Mouse (Mus musculus): Measurements from ENCODE around the gene Rab26.

The Rab26 gene

DNA sequence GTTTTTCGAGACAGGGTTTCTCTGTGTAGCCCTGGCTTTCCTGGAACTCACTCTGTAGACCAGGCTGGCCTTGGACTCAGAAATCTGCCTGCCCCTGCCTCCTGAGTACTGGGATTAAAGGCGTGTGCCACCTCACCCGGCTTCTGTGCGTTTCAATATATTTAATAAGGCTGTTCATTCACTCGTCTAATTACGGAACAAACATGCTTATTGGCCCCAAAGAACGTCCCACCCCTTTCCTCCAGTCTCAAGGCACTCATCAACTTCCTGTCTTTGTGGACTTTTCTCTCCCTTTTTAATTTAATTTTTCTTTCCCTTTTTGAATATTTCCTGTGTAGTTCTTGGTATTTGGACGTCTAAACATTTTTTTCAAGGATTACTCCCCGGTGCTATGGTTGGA lies 14.4 kb upstream of the Rab26 start:
- DNase-seq (ENCODE audit: low read depth, low spot score): no peak

DNA sequence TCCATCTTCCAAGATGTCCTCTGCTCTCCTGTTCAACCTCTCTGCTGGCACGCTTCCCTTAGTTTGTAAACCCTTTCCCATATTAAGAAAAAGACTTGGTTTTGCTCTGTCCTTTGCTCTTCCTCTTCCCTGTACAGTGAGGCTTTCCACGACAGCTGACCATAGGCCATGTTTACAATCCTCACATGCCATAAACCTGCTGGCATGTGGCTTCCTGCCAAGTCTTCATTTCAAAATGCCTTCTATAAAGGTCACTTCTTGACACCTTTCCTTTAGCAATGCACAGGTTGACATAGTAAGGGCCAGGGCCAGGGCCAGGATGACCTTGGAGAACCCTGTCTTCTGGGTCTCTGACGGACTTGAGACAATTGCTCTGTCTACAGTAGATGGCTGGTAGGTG lies 12.2 kb upstream of the Rab26 start:
- no peak for DNase-seq (ENCODE audit: low read depth, low spot score)

GRCm38 (mm10) chr17:24545247-24545646 lies 11.2 kb upstream of the Rab26 start:
- no peak for DNase-seq (ENCODE audit: low read depth, low spot score)

- DNase-seq (ENCODE audit: low read depth, low spot score): no peak
Observed at GRCm38 (mm10) chr17:24544613-24545012, 10.6 kb upstream of the Rab26 start.

- peak; percentile 49 for DNase-seq (ENCODE audit: low read depth, low spot score)
Observed at GRCm38 (mm10) chr17:24540375-24540774, 6.4 kb upstream of the Rab26 start.

GRCm38 (mm10) chr17:24538950-24539349 lies 4.9 kb upstream of the Rab26 start:
- DNase-seq (ENCODE audit: low read depth, low spot score): peak; percentile 58

- no peak for DNase-seq (ENCODE audit: low read depth, low spot score)
Observed at GRCm38 (mm10) chr17:24537536-24537935, 3.5 kb upstream of the Rab26 start.

DNA sequence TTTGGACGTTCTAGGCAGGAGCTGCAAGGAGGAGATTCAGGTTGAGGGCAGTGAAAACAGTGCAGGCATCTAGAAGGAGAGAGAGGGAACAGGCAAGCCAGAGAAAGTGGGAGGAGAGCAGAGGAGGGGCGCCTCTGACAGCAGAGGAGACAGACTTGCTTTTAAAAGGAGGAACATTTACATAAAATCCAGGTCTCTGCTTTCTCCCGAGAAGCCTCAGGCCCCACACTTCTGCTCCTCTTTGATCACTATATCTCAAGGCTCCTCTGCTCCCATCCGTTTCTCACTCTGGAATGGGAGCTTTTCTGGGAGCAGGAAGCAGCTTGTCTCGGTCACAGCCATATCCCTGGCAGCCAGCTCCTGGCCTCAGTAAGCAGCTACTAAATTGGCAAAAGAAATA lies 1.3 kb upstream of the Rab26 start:
- DNase-seq (ENCODE audit: low read depth, low spot score): no peak

DNA sequence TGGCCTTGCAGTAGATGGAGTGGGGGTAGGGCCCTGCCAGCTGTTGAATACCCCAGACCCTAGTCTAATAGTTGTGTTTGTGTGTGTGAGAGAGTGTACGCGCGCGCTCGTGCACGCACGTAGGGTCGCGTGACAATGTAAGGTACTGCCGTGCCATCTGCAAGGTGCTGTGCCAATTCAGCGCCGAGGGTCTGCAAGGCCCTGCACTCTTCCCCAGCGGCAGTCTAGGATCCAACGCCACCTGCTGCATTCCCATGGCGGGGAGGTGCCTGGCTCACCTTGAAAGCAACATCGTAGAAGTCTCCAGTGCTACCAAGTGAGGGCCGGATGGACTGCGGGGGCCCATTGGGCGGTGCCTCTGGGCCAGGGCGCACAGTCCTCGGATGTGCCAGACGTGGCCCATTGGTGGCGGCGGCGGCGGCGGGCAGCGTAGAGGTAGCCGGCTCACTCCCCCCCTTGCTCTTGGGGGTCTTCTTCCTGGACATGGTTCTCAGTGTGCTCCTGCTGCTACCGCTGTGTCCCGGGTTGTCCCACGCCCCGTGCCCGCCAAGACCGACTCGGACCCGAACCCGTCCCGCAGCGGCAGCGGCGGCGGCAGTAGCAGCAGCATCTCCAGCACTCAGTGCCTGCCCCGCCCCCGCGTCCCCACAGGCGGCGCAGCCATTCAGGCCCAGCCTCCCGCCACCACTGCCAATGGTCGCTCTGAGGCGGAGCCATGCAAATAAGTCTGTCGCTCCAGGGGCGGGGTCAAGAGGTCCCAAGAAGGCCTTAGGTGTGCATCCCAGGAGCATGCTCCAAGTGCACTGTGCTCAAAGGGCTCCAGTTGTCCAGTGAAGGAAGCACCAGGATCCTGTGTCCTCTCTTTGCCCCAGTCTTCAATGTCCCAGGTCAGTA lies 664 bp downstream of the Rab26 start:
- DNase-seq (ENCODE audit: low read depth, low spot score): peak; percentile 83

GRCm38 (mm10) chr17:24532045-24532444 lies 2.0 kb downstream of the Rab26 start:
- no peak for DNase-seq (ENCODE audit: low read depth, low spot score)

DNA sequence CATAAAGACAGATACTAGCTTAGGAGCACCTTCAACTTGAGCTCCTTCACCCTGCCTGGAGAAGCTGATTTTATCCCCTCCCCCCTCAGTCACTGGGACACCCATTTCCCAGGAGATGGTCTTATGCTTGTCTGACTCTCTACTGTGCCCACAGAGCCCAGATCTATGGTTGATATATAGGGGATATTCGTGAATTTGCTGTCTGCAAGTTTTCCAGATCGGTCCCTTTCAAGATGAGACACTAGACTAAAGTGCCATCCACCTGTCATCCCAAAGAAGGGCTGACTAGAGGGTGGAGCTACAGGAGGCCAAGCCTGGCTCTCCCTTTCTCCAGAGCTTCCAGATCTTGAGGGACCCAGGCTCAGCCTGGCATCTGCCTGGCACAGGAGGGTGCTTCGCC lies 2.9 kb downstream of the Rab26 start:
- no peak for DNase-seq (ENCODE audit: low read depth, low spot score)

DNA sequence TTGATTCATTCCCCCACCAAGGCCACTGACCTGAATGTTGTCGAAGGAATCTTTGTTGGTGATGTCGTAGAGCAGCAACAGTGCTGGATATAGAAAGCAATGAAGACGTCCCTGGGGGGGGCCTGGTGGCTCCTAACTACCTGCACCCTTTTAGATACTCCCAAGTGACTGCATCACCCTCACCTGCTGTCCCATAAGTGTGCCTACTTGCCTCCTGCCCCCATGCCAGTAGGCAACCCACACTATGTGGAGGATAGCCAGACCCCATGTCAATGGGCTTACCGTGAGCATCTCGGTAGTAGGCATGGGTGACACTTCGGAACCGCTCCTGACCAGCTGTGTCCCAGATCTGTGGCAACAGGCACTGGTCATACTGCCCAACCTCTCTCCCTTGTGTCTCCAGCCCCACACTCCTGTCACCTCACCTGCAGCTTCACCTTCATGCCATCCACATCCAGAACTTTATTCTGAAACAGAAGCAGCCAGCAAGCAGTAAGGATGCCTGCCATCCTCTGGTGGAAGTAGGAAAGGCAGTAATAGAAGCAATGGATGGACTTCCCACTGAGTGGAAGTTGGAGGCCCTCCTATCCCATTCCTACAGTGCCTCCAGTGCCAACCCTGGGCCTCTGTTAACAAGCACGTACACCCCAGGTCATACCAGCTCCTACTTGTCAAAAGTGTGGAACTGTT lies 3.5 kb downstream of the Rab26 start:
- no peak for DNase-seq (ENCODE audit: low read depth, low spot score)

DNA sequence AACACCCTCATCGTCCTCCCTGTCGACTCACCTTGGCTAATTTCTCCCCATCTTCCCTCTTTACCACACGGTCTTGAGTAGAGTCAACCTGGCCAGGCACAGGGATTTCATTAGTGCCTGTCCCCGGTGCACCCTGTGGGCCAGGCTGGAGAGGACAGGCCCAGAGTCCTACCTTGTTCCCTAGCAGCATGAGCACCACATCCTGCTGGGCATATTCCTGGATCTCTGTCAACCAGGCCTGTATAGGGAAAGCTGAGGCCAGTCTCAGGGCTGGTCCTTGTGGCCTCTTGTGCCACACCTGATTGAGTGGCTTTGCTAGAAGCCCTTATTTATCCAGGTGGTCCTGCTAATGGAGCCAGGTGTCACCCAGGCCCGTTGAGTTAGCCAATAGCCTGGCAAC lies 4.1 kb downstream of the Rab26 start:
- no peak for DNase-seq (ENCODE audit: low read depth, low spot score)

- peak; percentile 91 for DNase-seq (ENCODE audit: low read depth, low spot score)
Observed at GRCm38 (mm10) chr17:24529007-24529451, 5.0 kb downstream of the Rab26 start.

DNA sequence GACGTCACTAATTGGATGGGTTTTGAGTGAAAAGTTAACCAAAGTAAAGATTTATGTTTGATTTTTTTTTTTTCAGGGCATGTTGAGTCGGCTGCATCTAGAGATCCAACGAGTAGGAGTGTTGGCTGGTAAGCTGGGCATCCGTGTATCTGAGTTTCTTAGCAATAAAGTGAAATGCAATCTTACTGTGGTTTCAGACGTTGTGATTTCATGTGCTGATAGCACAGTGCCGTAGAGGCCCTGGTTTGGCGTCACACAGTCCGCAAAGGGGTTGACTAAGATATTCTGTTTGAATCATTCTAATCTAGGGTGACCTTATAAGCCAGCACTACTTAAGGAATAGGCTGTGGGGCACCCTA lies 5.5 kb downstream of the Rab26 start:
- DNase-seq (ENCODE audit: low read depth, low spot score): no peak

DNA sequence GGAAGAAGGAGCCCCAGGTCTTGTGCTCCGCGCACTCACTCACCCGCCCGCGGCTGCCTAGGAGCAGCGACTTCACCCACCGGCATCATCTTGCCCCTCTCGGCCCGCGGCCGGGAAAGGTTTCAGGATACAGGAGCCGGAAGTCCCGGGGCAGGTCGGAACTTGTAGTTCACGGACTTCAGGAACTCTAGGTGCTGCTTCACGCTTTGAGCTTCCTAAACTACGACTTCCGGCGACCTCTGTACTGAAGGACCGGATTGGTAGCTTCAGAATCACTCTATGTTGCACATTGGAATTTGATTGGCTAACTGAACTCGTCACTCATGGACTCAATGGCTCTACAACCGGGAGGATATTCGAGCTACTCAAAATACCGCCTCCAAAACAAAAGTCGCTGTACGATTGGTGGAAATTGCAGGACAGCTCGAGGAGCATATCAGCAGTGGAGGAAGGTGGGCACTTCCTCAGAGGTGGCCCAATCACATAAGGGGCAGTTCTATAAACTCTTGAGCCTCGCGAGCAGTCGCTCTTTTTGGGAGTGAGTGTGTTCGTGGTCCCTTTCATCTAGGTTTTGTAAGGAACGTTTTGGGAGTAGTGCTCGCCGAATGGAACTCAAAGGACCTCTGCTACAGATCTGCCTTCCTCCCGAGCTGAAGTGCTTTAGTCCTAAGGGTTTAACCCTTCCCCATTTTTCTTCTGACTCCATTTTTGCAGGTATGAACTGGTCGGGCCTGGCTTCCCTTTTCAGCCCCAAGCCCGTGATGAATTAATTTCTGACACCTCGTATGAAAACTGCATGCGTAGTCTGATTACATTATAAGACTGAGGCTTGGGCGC lies 6.1 kb downstream of the Rab26 start, which contains the start of gene Traf7:
Traf7 (minus strand) TSS at position 216 of the 837 bp plus-strand sequence.
- DNase-seq (ENCODE audit: low read depth, low spot score): peak; percentile 99

DNA sequence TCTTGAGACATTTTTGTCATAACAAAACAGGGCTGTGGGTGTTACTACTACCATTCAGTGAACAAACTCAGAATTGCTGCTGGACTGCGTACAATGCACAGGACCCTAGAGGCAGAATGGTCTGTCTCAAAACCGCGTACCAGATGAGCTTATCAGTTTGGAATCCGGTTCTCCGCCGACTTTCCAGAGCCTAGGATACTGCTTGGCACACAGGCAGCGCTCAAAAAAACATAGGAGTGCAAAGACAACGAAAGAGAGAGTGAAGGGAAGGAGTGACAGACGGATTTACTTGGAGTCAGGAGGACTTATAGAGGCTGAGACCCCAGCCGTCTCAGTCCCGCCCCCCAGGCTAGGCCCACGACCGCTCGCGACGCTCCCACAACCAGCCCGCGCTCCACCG lies 6.7 kb downstream of the Rab26 start:
- DNase-seq (ENCODE audit: low read depth, low spot score): peak; percentile 41

DNA sequence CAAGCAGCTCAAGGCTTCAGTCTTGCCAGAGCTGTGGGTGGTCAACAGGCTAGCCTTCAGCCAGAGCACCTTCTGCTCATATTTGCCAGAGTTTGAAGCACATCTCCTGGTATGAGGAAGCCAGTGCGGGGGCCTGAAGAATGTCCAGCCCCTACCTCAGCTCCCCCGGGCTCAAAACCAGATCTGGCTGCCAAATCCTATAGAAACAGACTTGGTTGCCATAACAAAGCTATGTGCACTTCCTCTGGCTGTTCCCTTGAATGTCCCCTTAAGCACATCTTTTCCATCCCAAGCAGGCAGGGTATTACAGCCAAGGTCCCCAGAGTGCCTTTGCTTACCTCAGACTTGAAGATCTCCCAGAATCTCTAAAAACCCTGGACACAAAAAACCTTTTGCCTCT lies 9.3 kb downstream of the Rab26 start:
- no peak for DNase-seq (ENCODE audit: low read depth, low spot score)

DNA sequence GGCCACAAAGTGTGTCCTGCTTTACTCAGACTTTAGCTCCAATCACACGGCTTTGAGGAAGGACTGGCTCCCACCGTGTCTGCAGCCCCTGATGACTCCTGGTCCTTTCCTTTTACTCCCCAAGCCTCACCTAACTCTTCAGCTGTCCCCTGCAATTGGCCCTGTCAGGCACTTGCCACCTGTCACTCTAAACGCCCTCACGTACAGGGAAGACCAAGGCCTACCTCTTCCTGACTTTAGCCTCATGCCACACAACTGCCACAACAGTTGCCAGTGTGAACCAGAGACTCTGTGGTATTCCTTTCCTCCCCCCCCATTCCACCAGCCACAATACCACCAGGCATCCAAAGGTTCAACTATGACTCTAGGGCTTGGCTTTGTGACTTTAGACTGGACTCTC lies 13.6 kb downstream of the Rab26 start:
- no peak for DNase-seq (ENCODE audit: low read depth, low spot score)

DNA sequence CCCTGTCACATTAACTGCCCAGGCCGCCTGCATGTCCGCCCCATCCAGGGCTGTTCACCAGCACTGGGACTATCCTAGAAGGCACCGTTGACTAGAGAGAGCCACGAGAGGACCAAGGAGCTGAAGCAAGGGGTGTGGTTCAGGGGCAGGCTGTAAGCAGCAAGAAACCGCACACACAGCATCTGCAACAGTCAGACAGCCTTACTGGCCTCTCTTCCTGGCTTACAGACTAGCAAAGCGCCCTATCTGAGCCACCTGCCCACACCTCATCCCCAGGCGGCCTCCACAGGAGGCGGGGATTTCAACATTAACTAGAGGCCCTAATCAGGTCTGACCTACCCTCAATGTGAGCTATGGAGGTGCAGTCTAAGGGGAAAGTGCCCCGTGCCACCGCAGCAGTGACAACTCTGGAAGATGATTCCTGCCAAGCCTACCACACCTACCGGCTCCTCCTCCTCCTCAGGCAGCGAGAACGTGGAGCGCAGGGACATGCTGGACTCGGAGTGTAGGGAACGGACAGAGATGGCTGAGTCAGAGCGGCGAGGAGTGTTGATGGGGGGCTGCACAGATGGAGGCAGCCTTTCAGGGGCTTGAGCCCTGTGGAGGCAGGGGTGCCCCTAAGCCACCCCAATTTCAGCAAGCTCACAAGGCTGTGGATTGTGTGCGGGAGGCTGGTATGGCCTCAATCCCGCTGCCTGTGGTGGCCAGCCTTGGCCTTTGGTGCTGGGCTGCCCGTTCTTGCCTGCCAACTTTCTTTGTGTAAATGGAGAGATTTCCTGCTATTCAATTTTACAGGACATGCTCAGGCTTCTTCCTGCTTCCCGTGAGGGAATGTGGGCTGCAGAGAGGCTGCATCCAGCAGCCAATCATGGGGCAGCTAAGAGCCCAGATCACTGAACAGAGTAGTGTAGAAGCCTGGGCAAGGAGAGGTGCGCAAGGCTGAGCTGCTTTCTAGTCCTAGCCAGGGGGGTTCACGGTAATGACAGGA lies 19.4 kb downstream of the Rab26 start:
- no peak for DNase-seq (ENCODE audit: low read depth, low spot score)

DNA sequence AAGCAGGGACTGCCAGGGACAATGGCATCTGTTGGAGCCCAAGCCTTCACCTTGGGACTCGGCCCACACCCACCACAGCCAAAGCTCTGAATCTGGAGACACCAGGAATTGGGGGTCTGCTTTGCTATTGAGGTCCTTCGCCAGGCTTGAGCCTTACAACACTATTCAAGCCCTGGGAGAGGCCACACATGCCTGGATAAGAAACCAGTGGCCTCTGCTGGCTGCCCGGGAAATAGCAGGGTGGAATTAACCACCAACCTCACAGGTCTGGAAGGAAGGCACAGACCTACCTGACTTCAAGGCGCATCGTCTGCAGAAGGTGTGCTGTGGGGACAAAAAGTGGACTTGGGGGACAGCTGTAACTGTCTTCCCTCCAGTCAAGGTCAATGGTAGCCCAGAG lies 20.4 kb downstream of the Rab26 start:
- DNase-seq (ENCODE audit: low read depth, low spot score): no peak

All from mesoderm, embryonic 11.5 days (tissue).